Mouse (Mus musculus) kidney, adult 8-10 months (tissue): ENCODE measurements around the gene Ntrk2.

Experiments
- DNase-seq, 2 experiments: peaks; one replicate each; pipeline ENCODE4 v3.0.0; 2022

Gene Ntrk2

GRCm38 (mm10) chr13:58843826-58844225 lies 37.5 kb downstream of the Ntrk2 start:
- no peak for DNase-seq

GRCm38 (mm10) chr13:58848578-58848977 lies 42.2 kb downstream of the Ntrk2 start:
- no peak for DNase-seq

- no peak for DNase-seq
Measured at GRCm38 (mm10) chr13:58853685-58854084, 47.3 kb downstream of the Ntrk2 start.

DNA sequence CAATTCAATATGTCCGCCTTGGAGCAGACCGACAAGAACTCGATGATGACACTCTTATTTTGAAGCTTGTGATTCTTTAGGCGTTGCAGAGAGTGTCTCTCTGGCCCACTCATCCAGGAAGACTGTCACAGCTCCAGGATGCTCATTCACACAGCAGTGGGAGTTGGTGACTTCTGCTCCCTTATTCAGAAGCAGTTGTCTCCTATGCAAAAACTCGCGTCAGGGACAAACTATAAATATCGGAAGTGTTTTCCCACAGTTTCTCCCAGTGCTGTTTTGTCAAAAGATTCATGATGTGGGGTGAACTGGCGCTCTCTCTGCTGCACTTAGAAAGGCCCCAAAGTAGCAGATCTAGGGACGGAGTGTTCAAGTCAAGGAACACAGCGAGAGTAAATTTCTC lies 59.9 kb downstream of the Ntrk2 start:
- DNase-seq = no peak

DNA sequence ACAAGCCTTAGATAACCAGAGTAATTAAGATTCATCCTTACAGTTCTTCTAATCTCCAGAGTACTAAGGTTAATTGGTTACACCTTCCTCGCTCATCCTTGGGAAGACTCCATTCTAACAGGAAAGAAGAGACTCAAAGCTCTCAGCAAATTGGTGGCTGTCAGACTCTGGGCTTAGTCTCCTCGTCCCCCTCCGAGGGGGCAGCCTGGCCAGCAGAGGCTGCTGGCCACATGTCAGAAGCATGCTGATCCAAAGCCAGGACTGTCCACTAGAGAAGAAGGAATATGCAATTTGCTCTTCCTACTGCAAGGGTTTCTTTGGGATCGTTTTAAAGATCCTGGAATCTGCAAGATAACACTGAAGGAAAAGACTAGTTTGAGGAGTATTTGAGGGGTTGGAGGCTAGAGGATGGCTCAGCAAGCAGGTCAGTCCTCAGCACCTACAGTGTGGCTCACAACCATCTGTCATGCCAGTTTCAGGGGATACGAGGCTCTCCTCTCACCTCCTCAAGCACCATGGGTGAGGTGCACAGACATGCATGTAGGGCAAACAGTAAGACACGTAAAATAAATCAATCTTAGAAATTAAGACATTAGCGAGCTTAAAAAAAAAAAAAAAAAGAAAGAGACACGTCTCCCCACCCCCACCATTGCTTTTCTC lies 60.5 kb downstream of the Ntrk2 start:
- no peak for DNase-seq

GRCm38 (mm10) chr13:58882468-58882867 lies 76.1 kb downstream of the Ntrk2 start:
- no peak for DNase-seq

- no peak for DNase-seq
Measured at GRCm38 (mm10) chr13:58882916-58883315, 76.5 kb downstream of the Ntrk2 start.

DNA sequence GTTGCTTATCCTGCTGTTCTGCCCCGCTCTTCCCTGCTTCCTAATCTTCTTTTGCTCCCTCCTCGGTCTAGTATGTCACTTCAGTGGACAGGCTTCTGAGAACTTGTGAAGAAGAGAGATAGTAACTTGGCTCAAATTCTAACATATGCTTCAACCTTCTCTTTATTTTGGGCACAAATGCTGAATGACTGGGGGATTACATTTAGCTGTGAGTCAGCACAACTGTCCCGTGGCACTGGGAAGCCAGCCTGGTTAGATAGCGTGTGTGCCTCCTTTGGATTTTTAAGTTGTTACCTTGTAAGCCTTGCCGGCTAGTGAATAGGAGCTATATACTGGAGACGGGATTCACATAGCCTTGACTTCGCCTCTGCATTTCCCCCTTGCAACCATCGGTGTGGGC lies 79.7 kb downstream of the Ntrk2 start:
- DNase-seq = no peak

- no peak for DNase-seq
Measured at GRCm38 (mm10) chr13:58896254-58896910, 90.0 kb downstream of the Ntrk2 start.

DNA sequence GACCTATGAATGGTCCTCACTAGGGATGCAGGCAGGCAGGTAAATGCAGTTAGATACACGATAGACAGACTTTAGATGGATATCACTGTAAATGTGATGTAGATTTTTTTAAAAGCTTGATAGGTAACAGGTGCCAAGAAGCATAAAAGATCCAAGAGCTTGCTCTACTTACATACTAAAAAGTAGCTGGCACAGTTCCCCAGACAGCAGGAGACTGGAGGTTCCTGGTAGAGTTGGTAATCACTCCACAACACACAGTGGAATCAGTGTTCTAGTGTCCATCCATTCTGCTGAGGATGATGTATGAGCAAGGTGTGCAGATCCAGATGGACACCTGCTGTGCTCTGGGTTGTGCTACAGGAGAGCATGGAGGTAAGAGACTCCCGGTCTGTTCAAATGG lies 93.0 kb downstream of the Ntrk2 start:
- DNase-seq = no peak

GRCm38 (mm10) chr13:58902313-58902712 lies 95.9 kb downstream of the Ntrk2 start:
- DNase-seq = no peak

GRCm38 (mm10) chr13:58904742-58905735 lies 98.7 kb downstream of the Ntrk2 start:
- no peak for DNase-seq

- no peak for DNase-seq
Measured at GRCm38 (mm10) chr13:58911936-58912335, 105.6 kb downstream of the Ntrk2 start.

DNA sequence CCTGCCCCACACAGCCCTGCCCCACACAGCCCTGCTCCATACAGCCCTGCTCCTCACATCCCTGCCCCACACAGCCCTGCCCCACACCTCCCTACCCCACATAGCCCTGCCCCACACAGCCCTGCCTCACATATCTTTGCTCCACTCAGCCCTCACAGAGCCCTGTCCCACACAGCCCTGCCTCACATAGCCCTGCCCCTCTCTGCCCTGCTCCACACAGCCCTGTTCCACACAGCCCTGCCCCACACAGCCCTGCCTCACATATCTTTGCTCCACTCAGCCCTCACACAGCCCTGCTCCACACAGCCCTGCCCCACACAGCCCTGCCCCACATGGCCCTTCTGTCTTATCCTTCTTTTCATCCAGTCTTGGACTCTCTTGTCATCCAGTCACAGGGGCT lies 106.2 kb downstream of the Ntrk2 start:
- no peak for DNase-seq

GRCm38 (mm10) chr13:58914061-58914814 lies 107.9 kb downstream of the Ntrk2 start:
- DNase-seq = no peak

DNA sequence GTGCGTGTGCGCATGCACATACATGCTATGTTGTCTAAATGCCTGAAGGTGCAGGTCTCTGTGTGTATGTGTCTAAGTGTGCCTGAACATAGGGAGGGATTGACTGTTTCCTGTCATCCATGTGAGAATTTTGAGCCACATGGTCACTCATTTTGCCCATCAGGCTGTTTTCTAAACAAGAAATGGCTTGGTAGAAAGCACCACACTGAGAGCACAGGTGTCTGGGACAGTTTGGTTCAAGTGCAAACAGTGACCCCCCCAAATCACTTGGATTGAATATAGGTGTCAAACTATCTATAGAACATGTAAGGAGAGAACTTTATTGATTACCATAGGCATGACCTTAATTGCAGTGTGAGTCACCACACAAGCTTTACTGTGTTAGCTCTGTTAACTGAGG lies 110.0 kb downstream of the Ntrk2 start:
- no peak for DNase-seq

DNA sequence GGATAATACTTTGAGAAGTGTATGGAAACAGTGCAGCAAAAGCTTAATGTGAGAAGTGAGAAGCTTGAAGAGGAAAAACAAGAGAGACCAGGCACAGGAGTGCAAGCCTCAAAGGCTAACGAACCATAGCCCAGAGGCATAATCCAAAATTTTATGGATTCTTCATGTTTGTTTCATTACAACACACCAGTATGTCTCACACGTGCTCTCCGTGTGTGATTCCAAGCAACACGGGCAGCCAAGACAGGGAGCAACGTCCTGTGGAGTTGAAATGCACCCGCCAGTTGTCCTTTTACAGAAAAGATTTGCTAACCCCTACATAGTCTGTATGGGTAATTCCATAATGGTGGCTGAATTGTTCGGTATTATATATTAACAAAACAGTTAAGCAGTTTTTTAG lies 113.9 kb downstream of the Ntrk2 start:
- no peak for DNase-seq

DNA sequence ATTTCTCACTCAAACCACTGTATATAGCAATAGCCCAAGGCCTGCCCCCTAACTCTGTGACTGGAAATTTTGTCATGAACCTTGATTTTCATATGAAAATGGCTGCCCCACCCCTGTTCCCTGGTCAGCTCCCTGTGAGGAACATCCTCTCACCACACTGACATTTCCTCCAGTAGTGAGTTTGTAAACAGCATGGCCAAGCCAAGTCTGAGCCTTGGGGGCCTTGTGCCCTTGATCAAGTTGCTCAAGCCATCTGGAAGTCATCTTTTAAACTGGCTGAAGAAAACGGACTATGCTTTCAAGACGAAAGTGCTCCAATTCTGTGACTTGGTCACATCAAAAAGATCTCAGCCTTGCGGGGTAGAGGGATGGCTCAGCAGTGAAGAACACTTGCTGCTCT lies 114.9 kb downstream of the Ntrk2 start:
- DNase-seq = no peak

- DNase-seq = no peak
Measured at GRCm38 (mm10) chr13:58921705-58922104, 115.3 kb downstream of the Ntrk2 start.

GRCm38 (mm10) chr13:58922174-58922573 lies 115.8 kb downstream of the Ntrk2 start:
- no peak for DNase-seq

- DNase-seq = no peak
Measured at GRCm38 (mm10) chr13:58923496-58923895, 117.1 kb downstream of the Ntrk2 start.

GRCm38 (mm10) chr13:58924486-58924885 lies 118.1 kb downstream of the Ntrk2 start:
- no peak for DNase-seq

- no peak for DNase-seq
Measured at GRCm38 (mm10) chr13:58927186-58927585, 120.8 kb downstream of the Ntrk2 start.
